Mouse (Mus musculus): ENCODE results near the gene Nt5c2.
A peak's percentile ranks its signal among the peaks of the same experiment; 100 is the strongest.

Nt5c2 gene

DNA sequence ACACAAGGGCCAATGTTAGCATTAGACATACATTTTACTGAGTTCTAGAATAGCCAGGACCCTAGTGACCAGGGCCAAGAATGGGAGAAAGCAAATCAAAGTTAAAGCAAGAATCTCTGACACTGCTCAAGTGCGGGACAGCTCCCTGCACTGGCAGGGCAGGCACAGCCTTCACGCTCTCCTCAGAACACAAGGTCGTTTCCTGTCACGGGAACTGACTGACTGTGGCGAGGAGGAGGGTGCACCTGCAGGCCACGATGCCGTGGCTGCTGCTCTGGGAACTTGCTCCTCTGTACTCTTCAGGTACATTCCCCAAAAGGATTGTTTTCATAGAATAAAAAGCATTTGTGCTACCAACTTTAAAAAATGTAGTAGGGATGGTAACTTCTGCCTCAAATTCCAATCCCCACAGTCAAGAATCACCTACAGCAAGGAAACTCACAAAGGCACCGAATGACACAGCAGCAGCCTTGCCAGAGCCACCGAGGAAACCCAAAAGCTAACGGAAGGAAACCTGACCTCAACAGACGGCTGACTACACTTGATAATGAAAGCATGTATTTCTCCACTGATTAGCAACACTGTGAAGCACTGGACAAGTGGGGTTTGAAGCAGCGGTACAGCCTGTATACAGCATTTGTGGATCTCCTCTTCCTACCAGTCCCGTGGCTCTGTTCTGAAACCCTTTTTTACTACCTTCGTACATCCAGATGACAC lies 127.0 kb downstream of the Nt5c2 start:
- DNase-seq (ENCODE audit: low spot score in 2 of 2) = peak in 1 of 2 experiments; percentile 15

DNA sequence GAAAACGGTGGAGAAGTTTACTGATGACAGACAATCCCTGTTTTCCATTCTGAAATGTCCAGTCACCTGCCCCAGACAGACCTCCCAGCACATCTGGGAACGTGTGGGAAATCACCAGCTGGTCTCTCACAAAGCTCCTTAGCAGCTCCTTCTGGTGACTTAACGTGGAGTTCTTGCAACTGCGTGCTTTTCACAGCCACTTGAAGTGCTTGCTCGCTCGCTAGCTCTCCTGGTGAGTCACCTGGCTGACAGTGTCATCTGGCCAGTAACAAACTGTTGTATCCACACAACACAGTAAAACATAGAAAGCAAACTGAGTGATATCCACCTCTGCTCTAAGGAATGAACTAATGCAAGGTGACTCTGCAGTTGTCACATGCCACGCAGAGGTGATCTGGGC lies 128.1 kb downstream of the Nt5c2 start:
- DNase-seq (ENCODE audit: low spot score in 2 of 2) = no peak

DNA sequence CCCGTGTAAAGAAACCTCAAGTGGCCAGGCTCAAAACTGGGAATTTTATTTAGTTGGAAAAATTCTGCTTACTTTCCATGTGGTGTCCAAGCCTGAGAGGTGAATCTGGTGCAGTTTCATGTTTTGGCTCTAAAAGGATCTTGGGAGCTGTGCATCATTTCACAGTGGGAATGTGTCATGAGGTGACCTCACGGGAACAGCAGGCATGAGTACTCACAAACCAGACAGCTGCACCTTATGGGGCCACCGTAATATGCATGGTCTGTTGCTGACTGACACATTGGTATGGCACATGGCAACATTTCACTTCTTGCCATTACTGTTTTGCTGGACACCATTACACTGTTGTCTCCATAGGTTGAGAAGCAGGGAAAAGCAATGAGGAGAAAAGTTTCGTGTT lies 129.6 kb downstream of the Nt5c2 start:
- no peak for DNase-seq (ENCODE audit: low spot score in 2 of 2)

DNA sequence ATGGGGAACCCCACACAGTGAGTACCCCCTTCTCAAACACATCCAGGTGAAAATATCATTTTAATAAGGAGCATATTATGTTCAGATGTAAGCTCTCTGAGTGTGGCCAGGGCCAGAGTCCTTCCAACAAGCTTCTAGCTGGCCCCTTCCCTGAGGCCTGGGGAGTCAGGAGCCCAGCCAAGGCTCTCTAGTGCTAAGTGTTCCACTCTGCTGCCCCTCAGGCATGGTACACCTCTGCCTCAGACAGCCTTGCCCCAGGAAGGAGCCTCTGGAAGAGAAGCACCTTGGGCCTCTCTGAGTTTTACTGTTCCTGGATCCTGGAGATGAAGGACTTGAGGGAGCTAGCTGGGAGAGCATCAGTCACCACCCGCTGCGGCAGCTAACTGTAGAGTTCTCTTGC lies 135.1 kb downstream of the Nt5c2 start:
- no peak for DNase-seq (ENCODE audit: low spot score in 2 of 2)

DNA sequence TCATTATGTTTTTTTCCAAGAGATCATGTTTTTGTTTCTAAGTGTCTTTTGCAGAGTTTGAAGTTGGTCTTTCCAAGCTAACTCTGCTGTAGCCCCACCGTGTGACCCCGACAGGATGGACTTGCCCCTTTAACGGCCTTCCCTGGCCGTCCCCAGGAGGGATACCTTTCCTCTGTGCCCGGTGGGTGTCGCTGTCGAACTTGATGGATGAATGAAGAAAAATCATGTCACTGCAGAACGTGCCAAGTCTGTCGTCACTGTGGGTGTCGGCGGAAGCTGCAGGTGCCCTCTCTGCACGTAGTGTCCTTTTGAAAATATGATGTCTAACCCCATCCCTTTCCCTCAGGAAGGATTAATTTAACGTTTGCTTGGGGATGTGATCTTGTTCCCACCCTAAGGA lies 136.6 kb downstream of the Nt5c2 start:
- DNase-seq (ENCODE audit: low spot score in 2 of 2) = peak in 1 of 2 experiments; percentile 77

DNA sequence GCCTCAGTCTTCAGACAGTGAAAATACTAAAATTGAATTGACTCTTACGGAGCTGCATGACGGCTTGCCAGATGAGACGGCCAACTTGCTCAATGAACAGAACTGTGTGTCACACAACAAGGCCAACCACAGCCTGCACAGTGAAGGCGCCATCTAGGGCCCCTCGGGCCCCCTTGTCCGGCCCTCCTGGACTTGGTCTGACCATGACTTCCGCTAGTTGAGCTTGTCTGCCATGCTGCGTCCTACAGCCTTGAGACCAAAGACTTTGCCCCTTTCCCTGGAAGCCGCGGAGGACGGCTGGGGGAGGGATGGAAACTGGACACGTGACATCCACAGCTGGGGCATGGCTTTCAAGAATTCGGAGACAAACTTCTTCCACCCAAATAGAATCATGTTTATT lies 137.1 kb downstream of the Nt5c2 start:
- DNase-seq (ENCODE audit: low spot score in 2 of 2) = no peak

DNA sequence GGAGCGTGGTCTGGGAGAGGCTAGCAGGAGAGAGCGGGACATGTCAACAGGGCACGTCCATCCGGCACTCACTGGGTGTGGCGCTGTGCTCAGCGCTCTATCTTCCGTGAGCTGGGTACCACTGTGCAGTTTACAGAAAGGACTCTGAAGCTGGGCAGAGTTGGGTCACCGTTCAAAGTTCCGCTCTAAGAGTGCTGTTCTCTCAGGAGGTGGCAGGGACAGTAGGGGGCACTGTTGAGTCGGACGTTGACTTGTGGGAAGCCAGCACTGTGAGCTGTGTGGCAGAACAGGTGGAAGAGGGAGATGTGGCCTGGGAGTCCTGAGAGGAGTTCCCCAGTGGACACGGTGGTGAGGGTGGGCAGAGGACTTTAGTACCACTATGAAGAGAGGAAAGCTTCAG lies 139.2 kb downstream of the Nt5c2 start:
- peak; percentile 81 to 92 for DNase-seq (ENCODE audit: low spot score in 2 of 2)

DNA sequence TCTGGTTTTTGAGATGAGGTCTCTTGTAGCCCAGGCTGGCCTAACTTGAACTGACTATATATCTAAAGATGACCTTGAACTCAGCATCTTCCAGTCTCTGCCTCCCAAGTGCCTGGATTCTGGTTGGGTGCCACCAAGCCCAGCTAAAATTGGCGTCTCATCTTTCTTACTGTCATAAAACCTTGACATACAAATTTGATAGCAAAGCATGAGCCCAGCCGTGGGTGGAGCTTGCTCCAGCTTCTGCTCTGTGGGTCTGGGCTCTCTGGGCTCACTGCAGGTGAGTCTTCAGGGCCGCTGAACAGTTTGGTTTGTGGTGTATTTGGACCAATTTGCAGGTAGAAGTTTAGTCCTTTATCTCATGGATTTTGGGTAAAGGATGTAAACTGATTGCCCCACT lies 141.0 kb downstream of the Nt5c2 start:
- DNase-seq (ENCODE audit: low spot score in 2 of 2) = no peak

DNA sequence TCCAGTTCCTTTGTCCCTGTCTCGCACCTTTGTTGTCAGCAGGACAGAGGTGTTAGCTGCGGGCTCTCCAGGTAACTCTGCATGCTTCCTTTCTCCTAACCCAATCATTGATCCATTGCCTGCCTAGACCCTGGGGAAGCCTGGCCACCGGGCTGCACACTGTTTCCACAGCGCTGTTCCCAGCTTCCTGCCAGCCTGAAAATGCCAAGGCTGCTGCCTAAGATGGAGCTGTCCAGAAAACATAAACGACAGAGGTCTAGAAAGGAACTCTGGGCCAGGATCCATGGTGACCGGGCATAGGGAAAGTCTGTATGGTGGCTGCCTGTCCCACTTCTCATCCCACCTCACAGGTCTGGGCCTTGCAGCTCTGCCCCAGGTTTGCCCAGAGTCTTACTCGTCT lies 143.3 kb downstream of the Nt5c2 start:
- no peak for DNase-seq (ENCODE audit: low spot score in 2 of 2)

DNA sequence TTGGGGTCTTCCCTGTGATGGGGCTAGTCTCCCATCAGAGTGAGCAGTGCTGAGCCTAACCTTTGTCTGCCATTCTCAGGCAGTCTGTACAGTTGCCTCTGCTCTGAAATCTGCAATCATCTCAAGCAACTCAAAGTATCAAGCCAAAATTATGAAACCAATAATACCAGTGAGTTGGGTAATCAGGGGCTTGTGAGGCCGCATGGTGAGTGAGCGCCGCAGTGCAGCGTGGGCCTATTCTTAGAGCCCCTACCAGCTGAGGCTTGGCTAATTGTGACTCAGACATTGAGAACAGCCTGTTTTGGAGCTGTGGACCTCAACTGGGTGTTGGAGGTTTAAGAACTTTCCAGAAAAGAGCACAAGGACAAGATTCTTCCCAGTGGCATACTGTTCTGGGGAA lies 143.9 kb downstream of the Nt5c2 start:
- DNase-seq (ENCODE audit: low spot score in 2 of 2) = no peak

DNA sequence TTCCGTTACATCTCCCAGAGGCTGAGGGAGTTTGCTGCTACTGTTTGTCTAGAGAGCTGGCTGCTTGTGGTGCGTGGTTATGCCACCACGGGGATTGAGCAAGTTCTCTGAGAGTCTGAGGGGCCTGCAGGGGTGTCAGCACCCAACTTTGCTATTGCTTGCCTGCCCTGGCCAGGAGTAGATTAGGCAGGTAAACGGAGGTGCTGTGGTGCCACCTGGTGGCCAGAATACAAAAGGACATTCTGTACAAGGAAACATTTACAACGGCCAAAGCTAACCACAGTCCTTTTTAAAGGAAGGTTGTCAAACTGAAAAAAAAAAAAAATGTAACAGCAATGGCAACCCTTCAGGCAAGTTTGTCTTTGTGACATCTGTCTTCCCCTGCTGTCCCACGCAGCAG lies 145.4 kb downstream of the Nt5c2 start:
- DNase-seq (ENCODE audit: low spot score in 2 of 2) = peak; percentile 84 to 89

DNA sequence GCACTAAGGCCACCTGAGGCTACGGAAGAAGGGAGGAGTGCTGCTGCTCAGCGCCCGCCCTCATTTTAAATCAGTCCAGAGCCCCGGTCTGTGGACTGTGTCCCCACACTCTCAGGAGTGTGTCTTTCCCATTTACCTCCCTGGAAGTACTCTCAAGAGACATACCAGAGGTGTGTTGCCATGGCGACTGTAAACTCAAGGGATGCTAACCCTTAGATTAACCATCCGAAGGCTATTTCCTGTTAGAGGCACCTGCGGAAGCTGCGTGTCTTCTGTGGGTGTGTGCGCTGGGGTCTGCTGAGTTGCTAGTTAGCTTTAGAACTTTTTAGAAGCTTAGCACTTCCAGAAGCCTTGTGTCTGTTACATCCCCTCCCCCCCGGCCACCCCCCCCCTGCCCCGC lies 145.9 kb downstream of the Nt5c2 start:
- DNase-seq (ENCODE audit: low spot score in 2 of 2) = peak in 1 of 2 experiments; percentile 6

DNA sequence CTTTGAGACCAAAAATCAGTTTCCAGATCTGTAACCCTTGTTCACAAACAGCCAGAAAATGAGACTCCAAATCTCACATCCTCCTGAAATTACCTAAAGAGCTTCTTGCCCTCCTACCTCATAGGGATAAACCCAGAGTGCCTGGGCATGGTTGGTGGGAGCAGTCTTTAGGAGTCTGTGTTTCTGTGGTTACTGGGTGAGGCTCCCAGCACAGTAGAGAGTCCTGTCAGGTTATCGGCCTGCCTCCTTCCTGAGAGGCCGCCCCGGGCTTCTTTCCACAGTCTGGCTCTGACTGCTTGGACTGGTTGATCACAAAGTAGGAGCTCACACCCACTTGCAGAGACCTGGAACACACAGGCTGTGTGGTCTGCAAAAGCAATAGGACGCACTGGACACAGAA lies 149.6 kb downstream of the Nt5c2 start:
- DNase-seq (ENCODE audit: low spot score in 2 of 2) = peak in 1 of 2 experiments; percentile 9

DNA sequence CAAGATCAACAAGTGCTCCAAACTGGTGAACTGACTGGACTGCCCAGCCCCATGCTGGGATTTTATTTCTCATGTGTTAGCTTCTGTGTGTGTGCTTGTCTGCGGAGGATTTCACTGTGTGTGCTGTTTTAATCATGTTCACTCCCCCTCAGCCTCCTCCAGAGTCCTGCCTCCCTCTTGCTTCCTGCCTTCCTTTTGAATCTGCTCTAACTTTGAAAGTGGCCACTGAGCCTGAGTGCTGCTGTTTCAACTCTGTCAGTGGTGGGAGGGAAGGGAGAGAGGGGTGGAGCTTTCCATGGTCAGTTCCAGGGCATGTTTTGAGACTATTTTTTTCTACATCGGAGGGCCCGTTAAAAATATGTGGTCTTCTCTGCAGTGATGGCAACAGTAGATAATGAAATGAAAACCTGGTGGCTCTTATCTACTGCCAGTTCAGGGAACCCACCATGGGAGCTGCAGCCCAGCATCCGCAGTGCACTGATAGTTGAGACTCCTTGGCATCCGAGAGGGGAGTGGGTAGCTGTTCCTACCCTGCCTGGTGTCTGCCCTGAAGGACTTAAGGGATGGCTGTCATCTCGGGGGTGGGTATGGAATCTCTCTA lies 150.1 kb downstream of the Nt5c2 start:
- DNase-seq (ENCODE audit: low spot score in 2 of 2) = peak in 1 of 2 experiments; percentile 6

DNA sequence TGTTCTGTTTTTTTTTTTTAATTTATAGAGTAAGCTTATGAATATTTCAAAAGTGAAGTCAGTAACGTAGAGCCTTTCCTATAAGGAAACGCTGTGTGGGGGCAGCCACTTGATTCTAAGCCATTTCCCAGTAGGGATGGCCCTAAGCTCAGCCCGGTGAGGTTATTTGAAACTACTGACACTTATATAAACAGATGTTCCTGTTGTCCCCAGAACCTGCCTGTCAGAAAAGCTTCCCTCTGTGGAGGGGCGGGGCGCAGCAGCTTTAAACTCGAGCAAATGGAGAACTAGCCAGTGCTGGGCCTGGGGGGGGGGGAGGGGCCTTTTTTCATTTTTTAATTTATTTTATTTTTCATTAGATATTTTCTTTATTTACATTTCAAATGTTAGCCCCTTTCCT lies 150.9 kb downstream of the Nt5c2 start:
- DNase-seq (ENCODE audit: low spot score in 2 of 2) = peak in 1 of 2 experiments; percentile 44

DNA sequence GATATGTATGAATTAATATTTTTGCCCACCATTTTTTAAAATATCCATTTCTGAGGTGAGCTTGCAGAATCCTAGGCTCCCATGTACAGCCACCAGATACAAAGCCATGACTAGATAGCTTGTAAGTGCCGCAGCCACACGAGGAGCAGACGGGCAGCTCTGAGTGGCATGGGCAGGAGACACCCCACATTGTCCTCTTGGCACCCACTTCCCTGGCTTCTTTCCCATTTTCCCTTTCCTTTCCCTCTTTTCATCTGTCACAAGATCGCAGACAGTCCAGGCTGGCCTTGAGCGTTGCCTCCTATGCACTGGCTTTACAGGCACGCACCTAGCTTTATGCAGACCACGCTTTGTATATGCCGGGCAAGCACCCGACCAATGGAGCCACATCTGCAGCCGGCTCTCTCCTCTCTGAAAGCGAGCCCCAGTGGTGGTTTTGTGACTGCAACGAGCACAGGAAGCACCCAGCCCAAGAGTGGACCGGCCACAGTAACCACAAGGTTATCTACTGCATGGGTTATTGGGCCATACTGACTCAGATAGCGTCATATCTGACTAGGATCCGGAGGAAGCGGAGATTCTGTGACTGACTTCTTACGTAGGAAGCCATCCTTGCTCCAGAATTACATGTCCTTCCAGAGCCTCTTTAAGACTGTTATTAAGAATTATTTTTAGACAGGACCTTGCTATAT lies 151.6 kb downstream of the Nt5c2 start:
- DNase-seq (ENCODE audit: low spot score in 2 of 2) = peak; percentile 26 to 45

DNA sequence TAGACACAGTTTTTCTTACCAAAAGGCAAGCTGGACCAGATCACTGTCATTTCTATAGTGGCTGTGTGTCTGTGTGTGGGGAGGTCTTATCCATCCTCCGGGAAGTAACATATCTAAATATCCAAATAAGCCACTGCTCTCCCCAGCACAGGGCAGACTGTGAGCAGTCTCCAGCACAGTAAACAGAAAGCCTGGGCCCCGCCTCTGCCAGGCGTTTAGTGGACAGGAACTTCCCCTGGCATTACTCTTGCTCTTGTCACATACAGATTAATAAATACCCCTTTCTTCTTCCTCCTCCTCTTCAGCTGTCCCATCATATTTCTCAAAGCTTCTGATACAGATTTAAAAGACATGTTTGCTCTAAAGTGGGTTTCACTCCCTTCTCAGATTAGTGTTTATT lies 152.4 kb downstream of the Nt5c2 start:
- peak in 1 of 2 experiments; percentile 7 for DNase-seq (ENCODE audit: low spot score in 2 of 2)

DNA sequence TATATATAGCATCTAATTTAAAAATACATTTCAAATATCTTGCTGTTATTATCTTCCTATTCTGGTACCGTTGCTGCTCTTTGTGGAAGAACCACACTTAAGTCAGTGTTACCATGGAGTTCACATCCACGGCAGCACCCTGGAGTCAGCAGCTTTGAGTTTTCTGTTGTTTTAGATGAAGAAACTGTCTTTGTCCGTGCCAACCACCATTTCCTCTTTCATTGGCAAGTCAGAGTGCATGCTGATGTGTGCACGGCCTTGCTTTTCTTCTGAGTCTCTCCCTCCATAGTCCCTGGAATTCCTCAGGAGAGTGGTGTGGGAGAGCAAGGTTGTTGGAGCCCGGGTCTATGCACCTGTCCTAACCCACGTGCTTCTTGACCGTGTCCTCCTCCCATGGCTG lies 156.8 kb downstream of the Nt5c2 start:
- no peak for DNase-seq (ENCODE audit: low spot score in 2 of 2)

DNA sequence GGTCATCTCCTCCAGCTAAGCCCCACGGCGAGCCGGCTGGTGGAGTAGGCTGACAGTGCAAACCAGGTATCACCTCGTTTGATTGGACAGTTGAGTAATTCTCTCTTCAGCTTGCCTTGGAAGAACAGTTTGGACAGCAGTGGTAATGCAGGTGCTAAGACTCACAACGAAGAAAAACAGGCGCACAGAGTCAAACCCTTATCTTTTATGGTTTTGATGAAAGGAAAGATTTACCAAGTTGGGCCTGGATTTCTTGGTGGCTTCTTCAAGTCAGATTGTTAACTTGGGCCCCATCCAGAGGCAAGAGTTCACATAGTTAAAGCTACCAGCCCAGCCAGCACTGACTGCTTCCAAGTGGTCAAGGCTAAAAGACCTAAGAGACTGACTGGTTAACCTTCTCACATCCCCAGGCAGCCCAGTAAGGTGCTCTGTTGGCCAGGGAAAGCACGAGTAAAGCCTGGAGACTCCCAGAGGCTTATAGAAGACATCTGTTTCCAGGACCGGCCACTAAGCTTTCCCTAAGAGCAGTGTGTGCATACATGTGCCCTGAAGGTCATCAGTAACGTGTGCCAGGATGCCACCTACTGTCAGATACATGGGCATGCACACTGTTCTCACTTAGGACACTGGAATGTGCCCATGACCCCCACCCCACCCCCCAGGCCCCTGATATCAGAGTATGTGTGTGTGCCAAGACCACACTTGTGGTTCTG lies 157.5 kb downstream of the Nt5c2 start:
- DNase-seq (ENCODE audit: low spot score in 2 of 2) = no peak

DNA sequence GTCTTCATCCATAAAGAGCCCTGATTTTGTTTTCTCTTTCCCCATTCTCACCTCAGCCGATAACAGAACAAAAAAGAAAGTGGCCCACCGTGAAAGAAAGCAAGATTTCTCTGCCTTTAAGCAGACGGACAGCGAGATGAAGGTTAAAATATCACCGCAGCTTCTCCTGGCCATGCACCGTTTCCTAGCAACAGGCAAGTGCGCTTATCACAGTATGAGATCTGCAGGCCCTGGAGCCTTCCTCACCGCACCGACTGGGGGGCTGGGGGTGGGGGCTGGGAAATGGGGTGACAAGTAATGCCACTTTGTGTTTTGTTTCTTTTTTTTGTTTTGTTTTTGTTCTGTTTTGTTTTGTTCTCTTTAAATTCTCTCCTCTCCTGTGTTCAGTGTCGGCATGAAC lies 158.2 kb downstream of the Nt5c2 start:
- DNase-seq (ENCODE audit: low spot score in 2 of 2) = no peak

DNA sequence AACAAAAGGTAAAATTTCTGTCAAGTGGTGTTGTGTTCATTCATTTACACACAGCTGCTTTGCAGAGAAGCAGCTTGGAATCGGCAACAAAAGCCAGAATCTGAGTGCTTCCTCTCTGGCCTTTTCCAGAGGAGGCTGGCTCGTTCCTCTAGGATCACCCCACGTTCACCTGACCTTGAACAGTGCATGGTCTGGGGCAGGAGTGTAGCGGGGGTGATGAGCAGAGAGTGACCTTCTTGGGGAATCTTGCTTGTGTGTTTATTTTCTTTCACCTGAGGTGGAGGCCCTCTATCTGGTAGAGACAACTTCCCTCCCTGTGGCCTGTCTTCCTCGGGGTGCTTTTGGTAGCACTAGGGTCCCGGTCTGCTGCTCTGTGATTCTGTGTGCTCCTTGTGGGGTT lies 158.7 kb downstream of the Nt5c2 start:
- DNase-seq (ENCODE audit: low spot score in 2 of 2) = no peak

DNA sequence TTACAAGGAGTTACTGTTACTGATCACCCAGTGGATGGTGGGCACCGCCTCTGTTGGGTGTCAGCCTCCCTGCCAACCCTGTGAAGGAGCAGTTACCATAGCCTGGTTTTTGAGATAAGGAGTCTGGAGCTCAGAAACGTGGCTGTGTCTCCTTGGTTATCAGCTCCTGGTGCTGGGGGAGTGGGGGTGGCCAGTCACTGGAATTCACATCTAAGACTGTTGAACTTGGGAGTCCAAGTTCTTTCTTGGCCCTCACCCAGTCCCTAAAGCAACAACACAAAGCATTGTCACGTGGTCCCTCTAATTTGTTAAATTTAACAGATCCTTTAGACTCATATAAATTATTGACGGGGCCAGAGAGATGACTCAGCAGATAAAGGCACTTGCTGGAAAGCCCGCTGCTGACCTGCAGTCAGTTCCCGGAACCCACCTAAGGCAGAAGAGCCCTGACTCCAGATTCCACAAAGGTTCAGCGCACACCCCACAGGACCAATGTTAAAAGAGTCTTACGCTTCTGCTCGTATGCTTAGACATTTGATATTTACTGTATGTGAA lies 165.4 kb downstream of the Nt5c2 start:
- peak; percentile 68 to 80 for DNase-seq (ENCODE audit: low spot score in 2 of 2)

Measured in spleen, postnatal 10 days (tissue).